Mouse (Mus musculus) lung, embryonic 15.5 days (tissue): ENCODE data around the gene 4930562C15Rik. TPM values are rescaled to one million over a fixed set of nuclear protein-coding genes. Genes with fewer than 3 reads are reported as not detected.
A peak's percentile ranks its signal among the peaks of the same experiment; 100 is the strongest.

Experiments used
- ATAC-seq: fragments of 200-750 bp; cut with Nextera tagmentation; 2 replicates; pipeline ENCODE4 v1.8.0; 2017; ENCODE audit warnings: moderate number of reproducible peaks, borderline replicate concordance; ENCODE audit not compliant: low FRiP score, low TSS enrichment; ENCODE audit errors: extremely low read depth
- H3K27ac ChIP-seq: fragments of 300-500 bp; sonication (generic); 2 replicates; pipeline ENCODE4 v1.5.1; 2015; ENCODE audit warnings: moderate library complexity, mild to moderate bottlenecking, inconsistent platforms
- H3K27me3 ChIP-seq: fragments of 300-500 bp; sonication (generic); 2 replicates; pipeline ENCODE4 v1.6.1; 2015; ENCODE audit warnings: inconsistent platforms
- H3K36me3 ChIP-seq: fragments of 300-500 bp; sonication (generic); 2 replicates; pipeline ENCODE4 v1.6.1; 2015; ENCODE audit warnings: inconsistent platforms
- H3K4me1 ChIP-seq: fragments of 300-500 bp; sonication (generic); 2 replicates; pipeline ENCODE4 v1.6.1; 2015; ENCODE audit warnings: inconsistent platforms
- H3K4me2 ChIP-seq: fragments of 300-500 bp; sonication (generic); 2 replicates; pipeline ENCODE4 v1.6.1; 2015; ENCODE audit warnings: inconsistent platforms, mild to moderate bottlenecking, moderate library complexity
- H3K4me3 ChIP-seq: fragments of 300-500 bp; sonication (generic); 2 replicates; pipeline ENCODE4 v1.5.1; 2015; ENCODE audit warnings: mild to moderate bottlenecking, inconsistent platforms
- H3K9ac ChIP-seq: fragments of 300-500 bp; sonication (generic); 2 replicates; pipeline ENCODE4 v1.6.1; 2015; ENCODE audit warnings: inconsistent platforms
- H3K9me3 ChIP-seq: fragments of 300-500 bp; sonication (generic); 2 replicates; pipeline ENCODE4 v1.6.1; 2016; ENCODE audit warnings: inconsistent platforms
- WGBS: fragments of 180-500 bp; shearing (Covaris S2); methylation state at CpG from one replicate; pipeline ENCODE4 v1.1.7; 2015; 5-methylcytosine and 5-hydroxymethylcytosine counted together
- polyA plus RNA-seq: library from polyadenylated mRNA; unstranded; fragments of >200 nt; fragmentation: Nextera tagmentation; extraction: Ambion mirVana; gene quantifications from 2 replicates; pipeline ENCODE4 v1.2.1, GENCODE M21; 2015

Gene 4930562C15Rik
- polyA plus RNA-seq, 1 experiment from 2014 or later: 0.69 TPM

GRCm38 (mm10) chr16:4831650-4832419 lies 3.4 kb upstream of the 4930562C15Rik start:
- Histone ChIP-seq H3K4me1 (peaks cover 11% of the 10 kb centered on the region; the same call in 1 of the 2 replicates), H3K9me3 (no peaks in the 10 kb centered on the region), H3K9ac (no peak overlapping the region), H3K4me2 (no peak overlapping the region), H3K27me3 (no peaks in the 10 kb centered on the region), H3K4me3 (no peak overlapping the region), H3K36me3 (no peaks in the 10 kb centered on the region), H3K27ac (no peak overlapping the region)
- no peak for ATAC-seq
- WGBS: 56% methylated on average over 15 of the region's 15 CpGs

- Histone ChIP-seq H3K27me3 (no peaks in the 10 kb centered on the region), H3K9ac (no peak overlapping the region), H3K4me2 (no peak overlapping the region), H3K4me1 (peaks cover 11% of the 10 kb centered on the region; the same call in 1 of the 2 replicates), H3K27ac (no peak overlapping the region), H3K36me3 (no peaks in the 10 kb centered on the region), H3K4me3 (no peak overlapping the region), H3K9me3 (no peaks in the 10 kb centered on the region)
- no peak for ATAC-seq
- WGBS: 63% methylated on average over 2 of the region's 2 CpGs
These were observed 1.4 kb upstream of the 4930562C15Rik start for GRCm38 (mm10) chr16:4833858-4834257.

- no peaks in the 10 kb centered on the region for H3K27me3 ChIP-seq
- 0 out of 2 replicates have a peak, but pooled peaks cover 8% of the 10 kb centered on the region for H3K4me1 ChIP-seq
- no peak overlapping the region for H3K9ac ChIP-seq
- H3K36me3 ChIP-seq: no peaks in the 10 kb centered on the region
- H3K4me2 ChIP-seq: no peak overlapping the region
- H3K27ac ChIP-seq: no peak overlapping the region
- no peak for ATAC-seq
- no peaks in the 10 kb centered on the region for H3K9me3 ChIP-seq
- WGBS: 80% methylated on average over 3 of the region's 3 CpGs
- no peak overlapping the region for H3K4me3 ChIP-seq
These were observed 2.4 kb downstream of the 4930562C15Rik start for GRCm38 (mm10) chr16:4837631-4838030.

GRCm38 (mm10) chr16:4839552-4839951 lies 4.3 kb downstream of the 4930562C15Rik start:
- Histone ChIP-seq H3K4me1 (0 out of 2 replicates have a peak, but pooled peaks cover 3% of the 10 kb centered on the region), H3K4me3 (no peak overlapping the region), H3K9me3 (no peaks in the 10 kb centered on the region), H3K27me3 (no peaks in the 10 kb centered on the region), H3K36me3 (no peaks in the 10 kb centered on the region), H3K9ac (no peak overlapping the region), H3K4me2 (no peak overlapping the region), H3K27ac (no peak overlapping the region)
- no peak for ATAC-seq
- WGBS: 73% methylated on average over 3 of the region's 3 CpGs

GRCm38 (mm10) chr16:4840231-4840630 lies 5.0 kb downstream of the 4930562C15Rik start:
- ATAC-seq: no peak
- no peak overlapping the region for H3K9ac ChIP-seq
- 0 out of 2 replicates have a peak, but pooled peaks cover 3% of the 10 kb centered on the region for H3K4me1 ChIP-seq
- H3K4me3 ChIP-seq: no peak overlapping the region
- no peaks in the 10 kb centered on the region for H3K27me3 ChIP-seq
- no peaks in the 10 kb centered on the region for H3K36me3 ChIP-seq
- H3K9me3 ChIP-seq: no peaks in the 10 kb centered on the region
- H3K4me2 ChIP-seq: no peak overlapping the region
- H3K27ac ChIP-seq: no peak overlapping the region
- 72% methylated on average over 8 of the region's 8 CpGs for WGBS

GRCm38 (mm10) chr16:4847041-4847440 lies 11.8 kb downstream of the 4930562C15Rik start:
- peaks cover 7% of the 10 kb centered on the region; the same call in 1 of the 2 replicates for H3K4me1 ChIP-seq
- H3K27me3 ChIP-seq: no peaks in the 10 kb centered on the region
- H3K4me3 ChIP-seq: no peak overlapping the region
- no peaks in the 10 kb centered on the region for H3K9me3 ChIP-seq
- H3K27ac ChIP-seq: no peak overlapping the region
- H3K4me2 ChIP-seq: no peak overlapping the region
- H3K9ac ChIP-seq: no peak overlapping the region
- no peak for ATAC-seq
- H3K36me3 ChIP-seq: no peaks in the 10 kb centered on the region
- WGBS: 84% methylated on average over 3 of the region's 3 CpGs

GRCm38 (mm10) chr16:4848090-4848489 lies 12.9 kb downstream of the 4930562C15Rik start:
- Histone ChIP-seq H3K27me3 (no peaks in the 10 kb centered on the region), H3K4me2 (no peak overlapping the region), H3K9ac (no peak overlapping the region), H3K4me1 (peaks cover 7% of the 10 kb centered on the region; the same call in 1 of the 2 replicates), H3K36me3 (no peaks in the 10 kb centered on the region), H3K4me3 (no peak overlapping the region), H3K9me3 (no peaks in the 10 kb centered on the region), H3K27ac (no peak overlapping the region)
- no peak for ATAC-seq
- 80% methylated on average over 2 of the region's 2 CpGs for WGBS

GRCm38 (mm10) chr16:4850361-4850760 lies 15.1 kb downstream of the 4930562C15Rik start:
- peak overlapping the region; percentile 74 for H3K27ac ChIP-seq
- no peak for ATAC-seq

GRCm38 (mm10) chr16:4850938-4851628 lies 15.9 kb downstream of the 4930562C15Rik start:
- H3K27me3 ChIP-seq: no peaks in the 10 kb centered on the region
- peak overlapping the region; percentile 74 for H3K27ac ChIP-seq
- H3K9ac ChIP-seq: no peak overlapping the region
- no peak overlapping the region for H3K4me3 ChIP-seq
- ATAC-seq: peak; percentile 73; the same call in 1 of the 2 replicates
- H3K9me3 ChIP-seq: no peaks in the 10 kb centered on the region
- WGBS: 33% methylated on average over 5 of the region's 5 CpGs
- no peaks in the 10 kb centered on the region for H3K36me3 ChIP-seq
- no peak overlapping the region for H3K4me2 ChIP-seq
- peaks cover 7% of the 10 kb centered on the region; the same call in 1 of the 2 replicates for H3K4me1 ChIP-seq

More at GRCm38 (mm10) chr16:4850361-4850760, 15.1 kb downstream of the 4930562C15Rik start:
- Histone ChIP-seq H3K9ac (no peak overlapping the region), H3K4me2 (no peak overlapping the region), H3K4me1 (peaks cover 7% of the 10 kb centered on the region; the same call in 1 of the 2 replicates), H3K36me3 (no peaks in the 10 kb centered on the region), H3K27me3 (no peaks in the 10 kb centered on the region), H3K4me3 (no peak overlapping the region), H3K9me3 (no peaks in the 10 kb centered on the region)
- 60% methylated on average over 7 of the region's 7 CpGs for WGBS

GRCm38 (mm10) chr16:4855046-4855650 lies 19.9 kb downstream of the 4930562C15Rik start:
- 22% methylated on average over 5 of the region's 5 CpGs for WGBS
- Histone ChIP-seq H3K9ac (no peak overlapping the region), H3K27me3 (no peaks in the 10 kb centered on the region), H3K9me3 (no peaks in the 10 kb centered on the region), H3K4me2 (no peak overlapping the region), H3K4me3 (no peak overlapping the region), H3K36me3 (no peaks in the 10 kb centered on the region), H3K4me1 (peaks cover 5% of the 10 kb centered on the region; the same call in 1 of the 2 replicates), H3K27ac (no peak overlapping the region)
- ATAC-seq: no peak

- no peaks in the 10 kb centered on the region for H3K36me3 ChIP-seq
- no peaks in the 10 kb centered on the region for H3K27me3 ChIP-seq
- no peak for ATAC-seq
- no peak overlapping the region for H3K27ac ChIP-seq
- peaks cover 13% of the 10 kb centered on the region; the same call in 1 of the 2 replicates for H3K4me1 ChIP-seq
- no peaks in the 10 kb centered on the region for H3K9me3 ChIP-seq
- H3K4me3 ChIP-seq: no peak overlapping the region
- H3K4me2 ChIP-seq: no peak overlapping the region
- WGBS: 41% methylated on average over 10 of the region's 10 CpGs
- H3K9ac ChIP-seq: no peak overlapping the region
These were observed 26.2 kb downstream of the 4930562C15Rik start for GRCm38 (mm10) chr16:4861392-4861791.
